Mouse (Mus musculus): ENCODE results near the gene Arid3c. TPM values are rescaled to one million over a fixed set of nuclear protein-coding genes. Genes with fewer than 3 reads are reported as not detected.

Gene Arid3c
- polyA plus RNA-seq, 1 experiment: not detected

DNA sequence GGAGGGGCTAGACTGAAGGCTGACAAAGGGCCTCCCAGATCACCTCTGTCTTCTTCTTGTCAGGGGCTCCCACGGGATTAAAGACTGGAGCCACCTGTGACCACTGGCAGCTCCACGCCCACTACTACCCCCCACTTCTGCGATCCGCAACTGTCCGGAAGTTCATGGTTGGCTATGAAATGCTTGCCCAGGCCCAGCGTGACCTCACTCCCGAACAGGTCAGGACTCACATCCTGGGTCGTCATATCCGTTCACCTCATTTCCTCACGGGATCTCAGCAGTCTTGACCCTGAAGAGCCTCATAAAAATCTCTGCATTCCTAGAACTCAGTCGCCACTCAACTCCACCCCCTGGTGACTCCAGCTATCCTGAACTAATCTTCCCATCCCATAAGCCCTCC lies 27.1 kb upstream of the Arid3c start:
- peaks cover 7% of the 10 kb centered on the region; the same call in 1 of the 2 replicates for H3K36me3 ChIP-seq (ENCODE audit: control insufficient read depth, insufficient read depth, low read length)
- no peak for DNase-seq (ENCODE audit: low read depth in 1 of 2, low spot score in 2 of 2)
- 84% methylated on average over 11 of the region's 11 CpGs for WGBS

DNA sequence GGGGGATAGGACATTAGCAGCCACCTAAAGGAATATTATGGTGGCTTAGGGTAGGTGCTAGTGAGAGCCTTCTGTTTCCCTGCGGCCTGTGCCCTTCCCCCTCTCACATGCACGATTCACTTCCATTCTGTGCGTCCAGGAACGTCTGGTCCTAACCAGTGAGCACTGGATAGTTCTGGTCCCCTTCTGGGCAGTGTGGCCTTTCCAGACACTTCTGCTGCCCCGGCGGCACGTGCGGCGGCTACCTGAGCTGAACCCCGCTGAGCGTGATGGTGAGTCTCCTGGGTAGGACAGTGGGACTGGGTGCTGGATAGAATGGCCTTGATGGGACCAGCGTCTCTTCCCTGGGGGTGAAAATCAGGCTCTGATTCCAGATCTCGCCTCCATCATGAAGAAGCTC lies 26.4 kb upstream of the Arid3c start:
- Histone ChIP-seq H3K27me3 (ENCODE audit: control insufficient read depth, insufficient read depth, low read length) (no peaks in the 10 kb centered on the region), H3K27ac (ENCODE audit: insufficient read depth, low read length) (no peak overlapping the region), H3K4me1 (ENCODE audit: control insufficient read depth, insufficient read depth, insufficient read length) (no peaks in the 10 kb centered on the region; the same call in 1 of the 2 replicates), H3K4me3 (ENCODE audit: extremely low read depth, insufficient read depth, insufficient read length) (no peak overlapping the region), H3K36me3 (ENCODE audit: control insufficient read depth, insufficient read depth, low read length) (peaks cover 7% of the 10 kb centered on the region; the same call in 1 of the 2 replicates)
- TF ChIP-seq POLR2A (IDR thresholded peaks at IDR 0.05; ENCODE audit: low read depth, low read length) (no peak), CTCF (IDR thresholded peaks at IDR 0.05; ENCODE audit: extremely low read depth, insufficient read depth, insufficient read length, insufficient replicate concordance) (no peak)
- 97% methylated on average over 13 of the region's 13 CpGs for WGBS
- DNase-seq (ENCODE audit: low read depth in 1 of 2, low spot score in 2 of 2): no peak

More for the DNA sequence above, 27.1 kb upstream of the Arid3c start:
- H3K27me3 ChIP-seq (ENCODE audit: control insufficient read depth, insufficient read depth, low read length): no peaks in the 10 kb centered on the region
- H3K27ac ChIP-seq (ENCODE audit: insufficient read depth, low read length): no peak overlapping the region
- H3K4me1 ChIP-seq (ENCODE audit: control insufficient read depth, insufficient read depth, insufficient read length): no peaks in the 10 kb centered on the region; the same call in 1 of the 2 replicates
- no peak overlapping the region for H3K4me3 ChIP-seq (ENCODE audit: extremely low read depth, insufficient read depth, insufficient read length)
- TF ChIP-seq CTCF (IDR thresholded peaks at IDR 0.05; ENCODE audit: extremely low read depth, insufficient read depth, insufficient read length, insufficient replicate concordance): no peak
- TF ChIP-seq POLR2A (IDR thresholded peaks at IDR 0.05; ENCODE audit: low read depth, low read length): no peak

GRCm38 (mm10) chr4:41756440-41756839 lies 25.5 kb upstream of the Arid3c start:
- 72% methylated on average over 8 of the region's 8 CpGs for WGBS
- H3K4me3 ChIP-seq (ENCODE audit: extremely low read depth, insufficient read depth, insufficient read length): peak overlapping the region; percentile 81; the same call in 1 of the 2 replicates
- H3K4me1 ChIP-seq (ENCODE audit: control insufficient read depth, insufficient read depth, insufficient read length): no peaks in the 10 kb centered on the region; the same call in 1 of the 2 replicates
- H3K27ac ChIP-seq (ENCODE audit: insufficient read depth, low read length): no peak overlapping the region
- no peak for TF ChIP-seq POLR2A (IDR thresholded peaks at IDR 0.05; ENCODE audit: low read depth, low read length)
- no peak for TF ChIP-seq CTCF (IDR thresholded peaks at IDR 0.05; ENCODE audit: extremely low read depth, insufficient read depth, insufficient read length, insufficient replicate concordance)
- H3K36me3 ChIP-seq (ENCODE audit: control insufficient read depth, insufficient read depth, low read length): peaks cover 7% of the 10 kb centered on the region; the same call in 1 of the 2 replicates
- DNase-seq (ENCODE audit: low read depth in 1 of 2, low spot score in 2 of 2): no peak
- H3K27me3 ChIP-seq (ENCODE audit: control insufficient read depth, insufficient read depth, low read length): no peaks in the 10 kb centered on the region

GRCm38 (mm10) chr4:41755338-41756305 lies 24.7 kb upstream of the Arid3c start, which contains the start of gene Sigmar1:
Sigmar1 (minus strand) TSS chr4:41756157.
- Histone ChIP-seq H3K4me1 (ENCODE audit: control insufficient read depth, insufficient read depth, insufficient read length) (no peaks in the 10 kb centered on the region; the same call in 1 of the 2 replicates), H3K4me3 (ENCODE audit: extremely low read depth, insufficient read depth, insufficient read length) (peak within 1 kb of the TSS; percentile 81), H3K36me3 (ENCODE audit: control insufficient read depth, insufficient read depth, low read length) (peaks cover 7% of the 10 kb centered on the region; the same call in 1 of the 2 replicates), H3K27me3 (ENCODE audit: control insufficient read depth, insufficient read depth, low read length) (no peaks in the 10 kb centered on the region), H3K27ac (ENCODE audit: insufficient read depth, low read length) (peak within 1 kb of the TSS; percentile 90)
- WGBS: under 1% methylated on average over 57 of the region's 57 CpGs
- TF ChIP-seq POLR2A (IDR thresholded peaks at IDR 0.05; ENCODE audit: low read depth, low read length) (peak; percentile 74), CTCF (IDR thresholded peaks at IDR 0.05; ENCODE audit: extremely low read depth, insufficient read depth, insufficient read length, insufficient replicate concordance) (peak; percentile 71; the same call in 1 of the 2 replicates)
- DNase-seq (ENCODE audit: low read depth in 1 of 2, low spot score in 2 of 2): peak; percentile 83 to 92

DNA sequence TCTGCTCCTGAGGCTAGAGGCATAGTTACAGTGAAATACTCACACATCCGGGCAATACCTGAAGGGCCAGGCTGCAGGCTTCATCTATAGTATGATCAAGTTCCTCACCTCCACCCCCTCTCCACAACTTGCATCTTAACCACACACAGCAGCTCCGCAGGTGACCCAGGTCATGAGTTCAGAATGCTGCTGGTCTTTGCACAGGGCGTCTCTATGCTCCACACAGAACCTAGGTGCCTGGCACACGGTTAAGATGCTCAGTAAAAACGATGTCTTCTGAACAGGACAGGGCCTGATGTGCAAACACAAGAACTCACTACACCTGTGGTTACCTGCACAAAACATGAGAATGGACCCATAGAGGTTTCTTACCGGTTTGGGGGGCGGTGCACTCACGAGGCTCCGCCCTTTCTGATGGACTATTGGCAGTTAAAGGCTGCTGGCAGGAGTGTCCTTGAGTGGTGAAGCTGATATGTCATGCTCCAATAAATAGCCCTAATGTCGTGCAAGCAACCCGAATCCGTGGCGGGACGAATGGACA lies 23.9 kb upstream of the Arid3c start, which contains the start of gene Galt:
Galt (plus strand) TSS at position 432 of the 541 bp plus-strand sequence.
- WGBS: 18% methylated on average over 14 of the region's 14 CpGs
- Histone ChIP-seq H3K27me3 (ENCODE audit: control insufficient read depth, insufficient read depth, low read length) (no peaks in the 10 kb centered on the region), H3K27ac (ENCODE audit: insufficient read depth, low read length) (peak within 1 kb of the TSS; percentile 90), H3K4me3 (ENCODE audit: extremely low read depth, insufficient read depth, insufficient read length) (peak within 1 kb of the TSS; percentile 81), H3K4me1 (ENCODE audit: control insufficient read depth, insufficient read depth, insufficient read length) (no peaks in the 10 kb centered on the region; the same call in 1 of the 2 replicates), H3K36me3 (ENCODE audit: control insufficient read depth, insufficient read depth, low read length) (peaks cover 7% of the 10 kb centered on the region; the same call in 1 of the 2 replicates)
- no peak for DNase-seq (ENCODE audit: low read depth in 1 of 2, low spot score in 2 of 2)
- TF ChIP-seq CTCF (IDR thresholded peaks at IDR 0.05; ENCODE audit: extremely low read depth, insufficient read depth, insufficient read length, insufficient replicate concordance) (no peak), POLR2A (IDR thresholded peaks at IDR 0.05; ENCODE audit: low read depth, low read length) (no peak)

- no peak overlapping the region for H3K4me3 ChIP-seq (ENCODE audit: extremely low read depth, insufficient read depth, insufficient read length)
- no peak for TF ChIP-seq POLR2A (IDR thresholded peaks at IDR 0.05; ENCODE audit: low read depth, low read length)
- TF ChIP-seq CTCF (IDR thresholded peaks at IDR 0.05; ENCODE audit: extremely low read depth, insufficient read depth, insufficient read length, insufficient replicate concordance): no peak
- no peaks in the 10 kb centered on the region for H3K36me3 ChIP-seq (ENCODE audit: control insufficient read depth, insufficient read depth, low read length)
- 76% methylated on average over 1 of the region's 1 CpGs for WGBS
- H3K4me1 ChIP-seq (ENCODE audit: control insufficient read depth, insufficient read depth, insufficient read length): peaks cover 3% of the 10 kb centered on the region; the same call in 1 of the 2 replicates
- DNase-seq (ENCODE audit: low read depth in 1 of 2, low spot score in 2 of 2): no peak
- H3K27ac ChIP-seq (ENCODE audit: insufficient read depth, low read length): no peak overlapping the region
- no peaks in the 10 kb centered on the region for H3K27me3 ChIP-seq (ENCODE audit: control insufficient read depth, insufficient read depth, low read length)
Measured at GRCm38 (mm10) chr4:41745021-41745420, 14.1 kb upstream of the Arid3c start.

Data from spleen, adult 2 months (tissue).